Mouse (Mus musculus) myocyte (in vitro differentiated cells): ENCODE measurements around the gene Ifit1bl2.

Experiments used
- MYOD1 ChIP-seq, 3 experiments: IDR thresholded peaks; one replicate each; pipeline ENCODE4 v1.6.1; 2011; ENCODE audit warnings: control low read depth in 2 of 3, low read depth in 2 of 3, mild to moderate bottlenecking in 2 of 3, moderate library complexity in 1 of 3; ENCODE audit not compliant: insufficient read length in 2 of 3, control insufficient read depth in 1 of 3
- POLR2A ChIP-seq: IDR thresholded peaks from one replicate; pipeline ENCODE4 v1.6.1; 2011; ENCODE audit warnings: low read depth, mild to moderate bottlenecking, control low read depth, moderate library complexity; ENCODE audit not compliant: insufficient read length
- USF1 ChIP-seq: IDR thresholded peaks from one replicate; pipeline ENCODE4 v1.6.1; 2011; ENCODE audit warnings: low read depth, mild to moderate bottlenecking, control low read depth, moderate library complexity

- TF ChIP-seq POLR2A: no peak
- TF ChIP-seq MYOD1 (IDR thresholded peaks at IDR 0.05; ENCODE audit: control insufficient read depth in 1 of 3, insufficient read length in 2 of 3, low read depth in 2 of 3): no peak
- TF ChIP-seq USF1: no peak
Measured at GRCm38 (mm10) chr19:34573650-34574049, 66.9 kb downstream of the Ifit1bl2 start.
